Mouse (Mus musculus) c-Kit-positive CD71-positive TER-119-negative erythroid progenitor cells, embryonic 14.5 days (primary cell): ENCODE measurements around the gene Prl3a1.

Source experiments
- DNase-seq: peaks from one replicate; pipeline ENCODE4 v3.0.0-alpha.2; 2013; ENCODE audit warnings: low read depth

Prl3a1 gene

GRCm38 (mm10) chr13:27259136-27259535, at the start of gene Prl3a1:
TSS of gene Prl3a1 (plus strand) at chr13:27259436.
- DNase-seq, result no peak

DNA sequence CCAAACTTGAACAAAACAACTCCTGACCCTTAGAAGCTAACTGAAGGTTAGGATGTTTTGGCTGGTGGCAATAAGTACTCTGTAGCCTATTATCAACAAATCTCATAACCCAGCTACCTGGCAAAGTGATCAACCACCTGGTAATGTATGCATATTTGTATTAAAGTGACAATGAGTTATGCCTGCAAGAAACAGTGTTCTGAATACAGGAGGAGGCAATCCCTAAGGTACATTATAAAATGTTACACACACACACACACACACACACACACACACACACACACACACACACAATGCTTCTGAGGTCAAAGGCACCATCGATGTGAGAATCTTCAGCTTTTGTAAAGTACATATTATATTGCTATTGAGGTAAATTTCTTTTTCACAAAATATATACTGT, 17.7 kb upstream of the Prl3a1 start, which contains the start of gene Prl3b1:
Gene Prl3b1 (plus strand): TSS at position 301 of the 400 bp plus-strand sequence.
- no peak for DNase-seq

DNA sequence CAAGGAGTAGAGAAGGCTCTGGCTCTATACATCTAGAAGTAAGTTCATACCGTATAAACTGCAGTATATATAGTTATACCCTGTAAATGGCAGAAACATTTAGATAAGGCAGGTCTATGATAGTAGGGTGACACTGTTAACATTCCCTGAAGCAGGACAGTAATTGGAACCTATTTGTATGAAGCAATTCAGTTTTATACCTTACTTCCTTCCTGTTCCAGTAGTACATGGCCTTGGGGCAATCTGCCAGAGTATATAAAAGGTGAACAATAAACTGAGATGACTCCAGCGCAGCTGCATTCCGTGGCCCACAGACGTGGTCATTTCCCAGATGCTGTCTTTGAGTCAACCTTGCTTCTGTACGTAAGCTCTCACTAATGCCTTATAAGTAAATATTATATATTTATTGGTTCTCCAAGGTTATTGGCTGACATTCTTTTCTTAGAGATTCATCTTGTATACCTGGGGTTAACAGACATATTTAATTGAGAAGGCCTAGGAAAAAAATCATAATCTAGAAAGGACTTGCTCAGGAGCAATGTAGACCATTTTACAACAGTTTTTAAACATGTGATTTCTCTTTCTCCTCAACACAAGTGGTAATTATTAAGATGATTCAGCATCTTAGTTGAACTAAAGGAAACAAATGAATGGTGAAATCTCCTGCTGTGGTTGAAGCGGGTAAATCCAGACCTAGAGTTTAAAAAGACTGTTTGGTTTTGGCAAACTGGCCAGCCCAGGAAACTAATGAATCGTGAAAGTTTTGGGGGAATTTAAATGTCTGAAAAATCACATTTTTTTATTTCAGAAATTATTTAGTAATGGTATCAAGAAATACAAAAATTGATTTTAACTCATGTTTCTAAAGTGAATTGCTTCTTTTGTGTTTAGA, 53.3 kb downstream of the Prl3a1 start, which contains the start of gene Prl6a1:
Gene Prl6a1 (plus strand): TSS at position 294 of the 892 bp plus-strand sequence.
- DNase-seq, result no peak
